Mouse (Mus musculus): Measurements from ENCODE around the gene Capn7.

- no peak for TF ChIP-seq CEBPB (IDR thresholded peaks at IDR 0.05; ENCODE audit: low read depth)
- TF ChIP-seq CTCF (IDR thresholded peaks at IDR 0.05; ENCODE audit: control insufficient read depth, insufficient read depth, insufficient read length): no peak
- no peak for TF ChIP-seq MYOD1 (IDR thresholded peaks at IDR 0.05; ENCODE audit: control insufficient read depth, insufficient read length, low read depth)
- TF ChIP-seq FOSL1 (IDR thresholded peaks at IDR 0.05; ENCODE audit: insufficient read depth, low read length, poor library complexity, severe bottlenecking): no peak
- TF ChIP-seq MAX (IDR thresholded peaks at IDR 0.05): no peak
These were observed 56.6 kb downstream of the Capn7 start for GRCm38 (mm10) chr14:31392873-31393545.
